24 mouse cellular contexts compared by ENCODE assay signal in the genomic region with DNA sequence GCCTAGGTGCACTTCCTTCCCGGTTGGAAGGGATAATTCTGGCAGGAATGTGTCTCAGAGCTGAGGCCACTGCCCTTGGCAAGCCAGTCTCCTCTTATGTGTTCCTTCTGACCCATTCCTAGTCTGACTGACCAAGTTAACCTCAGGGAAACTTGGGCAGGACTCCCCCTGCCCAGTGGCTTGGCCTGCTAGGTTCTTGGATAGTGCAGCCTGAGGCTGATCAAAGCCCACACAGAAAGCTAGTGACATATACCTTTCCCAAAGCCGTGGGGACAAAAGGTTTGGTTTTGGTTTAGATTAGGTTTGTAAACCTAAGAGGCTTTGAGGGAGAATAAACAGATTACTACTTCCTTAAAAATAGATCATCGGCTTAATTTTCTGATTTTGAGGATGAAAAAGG. TPM values are rescaled to one million over a fixed set of nuclear protein-coding genes. Genes with fewer than 3 reads are reported as not detected.
DNase-seq lines count a peak whose midpoint lies in the region; ATAC-seq lines count a peak whose summit lies in the region.
"Had no signal": no experiment of that assay in that cellular context is flagged by ENCODE, and none has a peak within 500 bp of the region (broad histone marks: within the 10 kb centered on the region; RNA-seq: fewer than 3 reads in every experiment).

No protein-coding gene starts in this region.

- H3K4me3 ChIP-seq in forebrain, embryonic 11.5 days (ENCODE audit: low read depth, low read length): no peak overlapping the region
- no peak overlapping the region for H3K4me3 ChIP-seq in forebrain, embryonic 15.5 days
- no peak overlapping the region for H3K4me3 ChIP-seq in midbrain, embryonic 11.5 days (ENCODE audit: low read depth, low read length)
- H3K4me3 ChIP-seq in midbrain, embryonic 15.5 days: no peak overlapping the region

- H3K4me2 ChIP-seq in forebrain, embryonic 11.5 days (ENCODE audit: low read depth, low read length, severe bottlenecking): no peak overlapping the region
- H3K4me2 ChIP-seq in forebrain, embryonic 15.5 days (replicated peaks): no peak overlapping the region
- H3K4me2 ChIP-seq in midbrain, embryonic 11.5 days: no peak overlapping the region
- H3K4me2 ChIP-seq in midbrain, embryonic 15.5 days: no peak overlapping the region

- no peak overlapping the region for H3K9ac ChIP-seq in forebrain, embryonic 11.5 days (ENCODE audit: low read length)
- no peak overlapping the region for H3K9ac ChIP-seq in forebrain, embryonic 15.5 days (replicated peaks)
- no peak overlapping the region for H3K9ac ChIP-seq in midbrain, embryonic 11.5 days (ENCODE audit: low read length)
- no peak overlapping the region for H3K9ac ChIP-seq in midbrain, embryonic 15.5 days

- no peaks in the 10 kb centered on the region for H3K4me1 ChIP-seq in forebrain, embryonic 11.5 days (replicated peaks; ENCODE audit: control insufficient read depth, insufficient read depth, low read length)
- no peaks in the 10 kb centered on the region for H3K4me1 ChIP-seq in forebrain, embryonic 15.5 days
- no peaks in the 10 kb centered on the region for H3K4me1 ChIP-seq in midbrain, embryonic 11.5 days (ENCODE audit: control insufficient read depth, insufficient read depth, low read length)
- H3K4me1 ChIP-seq in midbrain, embryonic 15.5 days: no peaks in the 10 kb centered on the region

- no peak overlapping the region for H3K27ac ChIP-seq in forebrain, embryonic 11.5 days (ENCODE audit: low read depth, low read length)
- H3K27ac ChIP-seq in forebrain, embryonic 15.5 days (replicated peaks): no peak overlapping the region
- H3K27ac ChIP-seq in midbrain, embryonic 11.5 days (ENCODE audit: low read depth, low read length): no peak overlapping the region
- H3K27ac ChIP-seq in midbrain, embryonic 15.5 days: no peak overlapping the region

- no peaks in the 10 kb centered on the region for H3K27me3 ChIP-seq in forebrain, embryonic 11.5 days (ENCODE audit: control insufficient read depth, insufficient read depth, low read length)
- no peaks in the 10 kb centered on the region for H3K27me3 ChIP-seq in forebrain, embryonic 15.5 days
- no peaks in the 10 kb centered on the region for H3K27me3 ChIP-seq in midbrain, embryonic 11.5 days (ENCODE audit: control insufficient read depth, insufficient read depth, low read length)
- H3K27me3 ChIP-seq in midbrain, embryonic 15.5 days (replicated peaks): no peaks in the 10 kb centered on the region
- H3K27me3 ChIP-seq: CH12.LX had no signal

- no peaks in the 10 kb centered on the region for H3K36me3 ChIP-seq in forebrain, embryonic 11.5 days (ENCODE audit: control insufficient read depth, insufficient read depth, low read length)
- no peaks in the 10 kb centered on the region for H3K36me3 ChIP-seq in forebrain, embryonic 15.5 days
- no peaks in the 10 kb centered on the region for H3K36me3 ChIP-seq in midbrain, embryonic 11.5 days (ENCODE audit: control insufficient read depth, insufficient read depth, low read length)
- H3K36me3 ChIP-seq in midbrain, embryonic 15.5 days (replicated peaks): no peaks in the 10 kb centered on the region
- H3K36me3 ChIP-seq: G1E had no signal

- peak; percentile 40 for DNase-seq in forebrain, embryonic 11.5 days (ENCODE audit: low spot score)
- DNase-seq in heart, adult 11 months: peak; percentile 60
- no peak for DNase-seq in heart, adult 18-20 months
- DNase-seq in midbrain, embryonic 11.5 days (ENCODE audit: low spot score, missing footprints): peak; percentile 67
- DNase-seq: adrenal gland, adult 2 months; adrenal gland, adult 8-10 months; adrenal gland, postnatal 10 days; adrenal gland, postnatal 14 days; adrenal gland, postnatal 25 days; adrenal gland, postnatal 36 days; B cell, adult 2 months; cerebellum, adult 11 months; cerebellum, adult 11-12 months; cerebellum, adult 18-20 months had no signal

- no peak for ATAC-seq in forebrain, embryonic 11.5 days (replicated peaks; ENCODE audit: low FRiP score)
- ATAC-seq in forebrain, embryonic 15.5 days (replicated peaks): no peak
- ATAC-seq in midbrain, embryonic 11.5 days (ENCODE audit: low FRiP score): no peak
- no peak for ATAC-seq in midbrain, embryonic 15.5 days (replicated peaks)
- ATAC-seq: activated CD4-positive, CD25-positive, alpha-beta regulatory T cell, adult 4 months; CD4-positive, CD25-positive, alpha-beta regulatory T cell, adult 4 months; Patski had no signal

- no peaks in the 10 kb centered on the region for H3K9me3 ChIP-seq in forebrain, embryonic 11.5 days (ENCODE audit: control insufficient read depth, low read length)
- H3K9me3 ChIP-seq in forebrain, embryonic 15.5 days: no peaks in the 10 kb centered on the region
- no peaks in the 10 kb centered on the region; the same call in 1 of the 2 replicates for H3K9me3 ChIP-seq in midbrain, embryonic 11.5 days (ENCODE audit: control insufficient read depth, low read length)
- H3K9me3 ChIP-seq in midbrain, embryonic 15.5 days: no peaks in the 10 kb centered on the region

- 72% methylated on average over 3 of the region's 3 CpGs for WGBS in forebrain, embryonic 11.5 days
- 83% methylated on average over 3 of the region's 3 CpGs for WGBS in forebrain, embryonic 15.5 days
- WGBS in midbrain, embryonic 11.5 days: 66% methylated on average over 3 of the region's 3 CpGs
- WGBS in midbrain, embryonic 15.5 days: 75% methylated on average over 3 of the region's 3 CpGs

RNA-seq across cellular contexts. Expression of a gene that starts 25.1 kb away (rescaled TPM):
- 0.41 and 0.48 TPM in 2 replicates for polyA plus RNA-seq in forebrain, embryonic 11.5 days (2014; fragmentation: Nextera tagmentation; extraction: Ambion mirVana)
- polyA plus RNA-seq in forebrain, embryonic 15.5 days (2015; fragmentation: Nextera tagmentation; extraction: Ambion mirVana): 1.1 and 1.5 TPM in 2 replicates
- under 1 TPM; 0.17 to 0.44 TPM for total RNA-seq in heart, adult 18-20 months (2021)
- 0.20 TPM in 1 of 2 replicates, not detected in the other for polyA plus RNA-seq in midbrain, embryonic 11.5 days (2014; fragmentation: Nextera tagmentation; extraction: Ambion mirVana)
- polyA plus RNA-seq in midbrain, embryonic 15.5 days (2015; fragmentation: Nextera tagmentation; extraction: Ambion mirVana): 0.06 TPM in 1 of 2 replicates, not detected in the other
- total RNA-seq: CH12.LX, G1E, MEL had no signal
- polyA plus RNA-seq: activated CD4-positive, CD25-positive, alpha-beta regulatory T cell, adult 4 months; CD4-positive, CD25-positive, alpha-beta regulatory T cell, adult 4 months; G1E; Patski had no signal

RNA-seq across cellular contexts. Expression of a gene that starts 37.0 kb away (rescaled TPM):
- polyA plus RNA-seq in forebrain, embryonic 11.5 days (2014; fragmentation: Nextera tagmentation; extraction: Ambion mirVana): 21.8 and 23.8 TPM in 2 replicates
- polyA plus RNA-seq in forebrain, embryonic 15.5 days (2015; fragmentation: Nextera tagmentation; extraction: Ambion mirVana): 3.1 and 5.5 TPM in 2 replicates
- total RNA-seq in heart, adult 18-20 months (2021): under 1 TPM in 1 of 2 experiments, not detected in 1; 0.15 TPM
- 0.43 and 1.3 TPM in 2 replicates for polyA plus RNA-seq in midbrain, embryonic 11.5 days (2014; fragmentation: Nextera tagmentation; extraction: Ambion mirVana)
- 0.22 and 0.32 TPM in 2 replicates for polyA plus RNA-seq in midbrain, embryonic 15.5 days (2015; fragmentation: Nextera tagmentation; extraction: Ambion mirVana)
- total RNA-seq: adrenal gland, adult 18-20 months; adrenal gland, adult 2 months; adrenal gland, adult 8-10 months; adrenal gland, postnatal 10 days; adrenal gland, postnatal 14 days; adrenal gland, postnatal 25 days; adrenal gland, postnatal 36 days; adrenal gland, postnatal 4 days; CH12.LX; MEL had no signal
- polyA plus RNA-seq: activated CD4-positive, CD25-positive, alpha-beta regulatory T cell, adult 4 months; adrenal gland, adult 2 months; CD4-positive, CD25-positive, alpha-beta regulatory T cell, adult 4 months; G1E; Patski had no signal

Comparison
In these comparisons a context has a peak if more than half of its experiments do, and no peak if none do; other contexts are left out.
1. DNase-seq: peak in forebrain, embryonic 11.5 days (single experiment), heart, adult 11 months (single experiment) and midbrain, embryonic 11.5 days (single experiment); none in heart, adult 18-20 months (0 of 2).